Mouse (Mus musculus) forebrain, embryonic 14.5 days (tissue): ENCODE measurements around the gene Cbll1. TPM values are rescaled to one million over a fixed set of nuclear protein-coding genes. Genes with fewer than 3 reads are reported as not detected.
"Not testable (repeated sequence)": the region's sequence is repeated elsewhere in the genome, so short reads cannot be mapped to it uniquely, and the experiment has no call there.

Source experiments
- ATAC-seq: fragments of 200-750 bp; cut with Nextera tagmentation; 2 replicates; pipeline ENCODE4 v1.8.0; 2017; ENCODE audit warnings: mild to moderate bottlenecking, moderate library complexity
- DNase-seq: peaks from one replicate; pipeline ENCODE4 v3.0.0-alpha.2; 2015; ENCODE audit warnings: low spot score
- H3K27ac ChIP-seq: fragments of 300-500 bp; sonication (generic); 2 replicates; pipeline ENCODE4 v1.5.1; 2014; ENCODE audit warnings: low read depth, mild to moderate bottlenecking, control low read depth, low read length, moderate library complexity
- H3K27me3 ChIP-seq: fragments of 300-500 bp; sonication (generic); replicated peaks from 2 replicates; pipeline ENCODE4 v1.6.1; 2014; ENCODE audit warnings: low read length, control low read depth, mixed read lengths; ENCODE audit not compliant: control insufficient read depth, insufficient read depth
- H3K36me3 ChIP-seq: fragments of 300-500 bp; sonication (generic); 2 replicates; pipeline ENCODE4 v1.6.1; 2014; ENCODE audit warnings: low read length, control low read depth; ENCODE audit not compliant: control insufficient read depth, insufficient read depth
- H3K4me1 ChIP-seq: fragments of 300-500 bp; sonication (generic); 2 replicates; pipeline ENCODE4 v1.6.1; 2014; ENCODE audit warnings: antibody characterized with exemption, low read length, control low read depth; ENCODE audit not compliant: control insufficient read depth, insufficient read depth
- H3K4me2 ChIP-seq: fragments of 300-500 bp; sonication (generic); 2 replicates; pipeline ENCODE4 v1.6.1; 2014; ENCODE audit warnings: mild to moderate bottlenecking, control low read depth, low read length
- H3K4me3 ChIP-seq: fragments of 300-500 bp; sonication (generic); 2 replicates; pipeline ENCODE4 v1.5.1; 2014; ENCODE audit warnings: low read depth, low read length, control low read depth
- H3K9ac ChIP-seq: fragments of 300-500 bp; sonication (generic); 2 replicates; pipeline ENCODE4 v1.6.1; 2014; ENCODE audit warnings: mild to moderate bottlenecking, low read length, control low read depth, moderate library complexity
- H3K9me3 ChIP-seq: fragments of 300-500 bp; sonication (generic); replicated peaks from 2 replicates; pipeline ENCODE4 v1.6.1; 2016; ENCODE audit warnings: low read length, control low read depth, mixed read lengths; ENCODE audit not compliant: control insufficient read depth
- WGBS: fragments of 180-500 bp; shearing (Covaris S2); extraction: QIAGEN DNeasy Blood & Tissue Kit; methylation state at CpG from one replicate; pipeline ENCODE4 v1.1.7; 2014; 5-methylcytosine and 5-hydroxymethylcytosine counted together
- polyA plus RNA-seq: library from polyadenylated mRNA; unstranded; fragments of >200 nt; fragmentation: Nextera tagmentation; extraction: Ambion mirVana; gene quantifications from 2 replicates; pipeline ENCODE4 v1.2.1, GENCODE M21; 2014

Cbll1 gene
- polyA plus RNA-seq, 1 experiment from 2014 or later: 20.3 TPM

DNA sequence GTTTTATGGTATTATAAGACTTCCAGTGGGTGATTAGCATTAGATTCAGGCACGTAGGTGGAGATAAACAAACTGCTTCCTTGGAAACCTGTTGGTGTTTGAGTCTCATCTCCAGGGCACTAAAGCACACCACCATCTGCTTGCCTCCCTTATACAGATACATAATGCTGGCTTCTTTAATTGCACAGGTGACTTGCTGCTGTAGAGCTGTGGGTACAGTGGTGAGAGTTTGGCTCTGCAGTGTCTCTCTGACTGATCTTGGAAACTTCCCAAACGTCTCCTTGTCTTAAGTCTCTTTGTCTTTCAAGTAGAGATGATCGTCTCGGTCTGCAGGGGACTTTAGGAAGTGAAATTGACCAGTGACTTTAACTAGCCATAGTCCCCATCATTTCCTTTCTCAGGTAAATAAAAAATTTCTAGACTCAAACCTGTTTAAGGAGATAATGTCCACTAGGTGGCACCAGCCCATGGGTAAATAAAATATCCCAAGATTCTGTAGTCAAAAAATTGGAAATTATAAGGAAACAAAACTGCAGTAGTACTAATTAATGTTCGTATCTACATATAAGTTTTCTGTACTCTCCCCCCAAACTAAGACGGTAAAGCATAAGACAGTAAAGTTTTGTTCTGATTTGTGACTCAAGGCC is 8.4 kb upstream of the Cbll1 start:
- no peak overlapping the region for H3K27ac ChIP-seq
- H3K4me1 ChIP-seq: no peaks in the 10 kb centered on the region
- DNase-seq (peak; percentile 77), ATAC-seq (no peak)
- H3K4me2 ChIP-seq: no peak overlapping the region
- no peak overlapping the region for H3K9ac ChIP-seq
- no peak overlapping the region for H3K4me3 ChIP-seq
- WGBS: 47% methylated on average over 6 of the region's 6 CpGs
- no peaks in the 10 kb centered on the region for H3K27me3 ChIP-seq
- H3K9me3 ChIP-seq: no peaks in the 10 kb centered on the region
- no peaks in the 10 kb centered on the region for H3K36me3 ChIP-seq

- Histone ChIP-seq H3K4me1 (peaks cover 8% of the 10 kb centered on the region), H3K27ac (no peak overlapping the region), H3K9ac (no peak overlapping the region), H3K36me3 (no peaks in the 10 kb centered on the region), H3K9me3 (no peaks in the 10 kb centered on the region), H3K27me3 (no peaks in the 10 kb centered on the region), H3K4me2 (no peak overlapping the region), H3K4me3 (no peak overlapping the region)
- ATAC-seq: no peak
- no peak for DNase-seq
Measured at GRCm38 (mm10) chr12:31503211-31503610, 3.8 kb upstream of the Cbll1 start.

DNA sequence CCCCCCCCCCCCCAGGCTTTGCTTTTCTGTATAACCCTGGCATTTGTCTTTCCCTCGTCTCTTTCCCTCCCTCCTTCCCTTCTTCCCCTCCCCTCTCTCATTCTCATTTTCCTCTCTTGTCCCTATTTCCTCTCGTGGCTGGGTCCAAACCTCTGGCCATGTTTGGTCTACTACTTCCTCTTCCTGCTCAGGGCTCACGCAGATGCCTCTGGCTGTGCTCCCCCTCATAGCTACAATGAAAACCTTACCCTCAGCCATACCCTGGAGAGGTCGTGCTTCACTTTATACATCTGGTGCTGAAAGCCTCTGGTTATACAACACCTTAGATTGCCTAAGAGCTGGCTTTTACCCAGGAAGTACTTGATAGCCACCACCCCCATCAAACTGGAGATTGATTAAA is 1.9 kb upstream of the Cbll1 start:
- no peak for DNase-seq
- no peak overlapping the region for H3K4me2 ChIP-seq
- no peak overlapping the region for H3K9ac ChIP-seq
- no peaks in the 10 kb centered on the region for H3K27me3 ChIP-seq
- H3K36me3 ChIP-seq: no peaks in the 10 kb centered on the region
- peaks cover 11% of the 10 kb centered on the region for H3K4me1 ChIP-seq
- ATAC-seq: no peak
- no peak overlapping the region for H3K27ac ChIP-seq
- 87% methylated on average over 4 of the region's 4 CpGs for WGBS
- H3K9me3 ChIP-seq: no peaks in the 10 kb centered on the region
- H3K4me3 ChIP-seq: no peak overlapping the region

DNA sequence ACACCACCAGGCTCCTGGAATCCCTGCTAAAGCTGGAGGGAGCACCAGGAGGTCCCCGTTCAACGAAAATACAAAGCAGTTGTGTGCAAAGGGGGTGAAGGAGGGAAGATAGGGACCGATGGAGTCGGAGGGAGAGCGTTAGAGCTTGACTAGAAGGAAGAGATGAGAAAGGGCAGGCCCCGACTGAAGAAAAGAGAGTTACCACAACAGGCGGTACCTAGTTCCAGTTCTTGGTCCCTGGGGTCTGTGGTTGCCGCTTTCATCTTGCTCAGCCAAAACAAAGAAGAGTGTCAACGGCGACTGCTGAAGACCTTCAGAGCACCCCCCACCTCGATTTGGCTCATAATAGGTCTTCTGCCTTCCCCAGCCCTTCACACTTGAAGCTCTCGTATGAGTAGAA is 780 bp upstream of the Cbll1 start:
- WGBS: 5% methylated on average over 12 of the region's 12 CpGs
- Histone ChIP-seq H3K4me2 (peak overlapping the region; percentile 89), H3K4me3 (peak overlapping the region; percentile 87), H3K9ac (peak overlapping the region; percentile 85), H3K36me3 (no peaks in the 10 kb centered on the region), H3K27me3 (no peaks in the 10 kb centered on the region), H3K9me3 (no peaks in the 10 kb centered on the region), H3K27ac (peak overlapping the region; percentile 91), H3K4me1 (peaks cover 11% of the 10 kb centered on the region)
- DNase-seq (peak; percentile 47), ATAC-seq (no peak; the same call in 1 of the 2 replicates)

DNA sequence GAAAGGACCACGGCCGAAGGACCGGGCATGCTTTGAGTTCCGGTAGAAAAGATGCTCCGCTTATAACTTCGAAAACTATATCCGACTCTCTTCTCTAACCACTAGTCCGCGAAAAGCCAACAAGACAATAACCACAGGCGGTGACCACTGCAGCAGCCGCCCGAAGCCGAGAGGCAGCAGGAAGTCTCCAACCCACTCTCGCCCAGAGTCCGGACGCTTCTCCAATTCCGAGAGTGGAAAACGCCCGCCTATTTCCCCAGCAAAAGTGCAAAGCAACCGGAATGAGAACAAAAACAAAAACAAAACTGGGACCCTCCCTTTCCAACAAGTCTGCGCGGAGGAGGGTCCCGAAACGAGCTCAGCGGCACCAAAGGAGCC is 491 bp downstream of the Cbll1 start:
- 1% methylated on average over 25 of the region's 25 CpGs for WGBS
- DNase-seq: no peak
- no peak for ATAC-seq

DNA sequence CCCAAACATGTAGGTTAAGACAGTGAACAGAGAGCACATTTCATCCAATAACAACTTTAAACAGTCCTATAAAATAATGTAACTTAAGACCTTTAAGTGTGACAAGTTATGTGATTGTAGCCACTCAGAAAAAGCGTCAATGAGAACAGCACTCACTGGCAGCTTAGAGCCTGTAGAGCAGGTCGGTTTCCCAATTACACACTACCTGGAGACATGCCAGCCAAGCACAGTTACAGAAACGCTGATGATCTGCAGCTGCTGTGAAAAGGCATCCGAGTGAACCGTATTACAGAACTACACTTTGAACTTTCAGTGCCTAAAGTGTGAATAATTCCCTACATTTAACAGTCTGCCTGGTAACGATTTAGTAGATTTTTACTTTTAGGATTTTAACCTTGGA is 13.0 kb downstream of the Cbll1 start:
- Histone ChIP-seq H3K4me3 (no peak overlapping the region), H3K4me1 (no peaks in the 10 kb centered on the region), H3K27ac (no peak overlapping the region), H3K4me2 (no peak overlapping the region), H3K36me3 (peaks cover 46% of the 10 kb centered on the region), H3K27me3 (no peaks in the 10 kb centered on the region), H3K9ac (no peak overlapping the region), H3K9me3 (no peaks in the 10 kb centered on the region)
- no peak for ATAC-seq
- DNase-seq: peak; percentile 47
- 62% methylated on average over 6 of the region's 6 CpGs for WGBS

More for the DNA sequence above, 491 bp downstream of the Cbll1 start:
- peak overlapping the region; percentile 85 for H3K9ac ChIP-seq
- H3K36me3 ChIP-seq: peaks cover 6% of the 10 kb centered on the region
- no peaks in the 10 kb centered on the region for H3K9me3 ChIP-seq
- H3K27ac ChIP-seq: peak overlapping the region; percentile 91
- H3K4me1 ChIP-seq: peaks cover 11% of the 10 kb centered on the region
- peak overlapping the region; percentile 89 for H3K4me2 ChIP-seq
- H3K4me3 ChIP-seq: peak overlapping the region; percentile 87
- H3K27me3 ChIP-seq: no peaks in the 10 kb centered on the region

GRCm38 (mm10) chr12:31478182-31478581 is 21.2 kb downstream of the Cbll1 start:
- DNase-seq, H3K36me3 ChIP-seq, H3K27me3 ChIP-seq, H3K4me2 ChIP-seq, H3K9ac ChIP-seq, H3K27ac ChIP-seq, H3K4me3 ChIP-seq, H3K4me1 ChIP-seq, H3K9me3 ChIP-seq, ATAC-seq: not testable (repeated sequence)
- 95% methylated on average over 6 of the region's 6 CpGs for WGBS

DNA sequence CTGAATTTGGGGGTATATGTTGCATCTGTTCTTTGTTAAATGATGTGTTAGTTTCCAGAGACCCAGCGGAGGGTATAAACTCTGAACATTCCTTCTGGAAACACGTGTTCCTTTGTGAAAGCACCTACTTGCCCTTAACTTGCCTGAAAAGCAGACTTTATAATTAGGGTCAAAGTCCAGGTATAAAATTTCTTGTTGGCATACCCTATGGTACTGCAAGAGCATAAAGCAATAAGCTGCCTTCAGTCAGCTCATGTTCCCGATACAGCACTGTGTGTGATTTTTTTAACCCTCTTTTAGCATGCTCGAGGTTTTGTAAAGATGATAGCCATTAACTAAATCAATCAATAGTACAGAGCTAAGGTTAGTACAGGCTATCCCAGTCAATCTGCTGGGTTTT is 36.8 kb downstream of the Cbll1 start:
- H3K9ac ChIP-seq: no peak overlapping the region
- H3K4me2 ChIP-seq: no peak overlapping the region
- no peak overlapping the region for H3K4me3 ChIP-seq
- H3K4me1 ChIP-seq: no peaks in the 10 kb centered on the region
- no peak for ATAC-seq
- DNase-seq: no peak
- no peaks in the 10 kb centered on the region for H3K9me3 ChIP-seq
- no peaks in the 10 kb centered on the region for H3K36me3 ChIP-seq
- WGBS: 84% methylated on average over 4 of the region's 4 CpGs
- H3K27ac ChIP-seq: no peak overlapping the region
- no peaks in the 10 kb centered on the region for H3K27me3 ChIP-seq

- ATAC-seq: no peak
- 93% methylated on average over 9 of the region's 9 CpGs for WGBS
Measured at GRCm38 (mm10) chr12:31461371-31461770, 38.0 kb downstream of the Cbll1 start.

More at GRCm38 (mm10) chr12:31461371-31461770, 38.0 kb downstream of the Cbll1 start:
- DNase-seq: no peak
- Histone ChIP-seq H3K9ac (no peak overlapping the region), H3K27me3 (no peaks in the 10 kb centered on the region), H3K4me3 (no peak overlapping the region), H3K9me3 (no peaks in the 10 kb centered on the region), H3K4me2 (no peak overlapping the region), H3K4me1 (peaks cover 3% of the 10 kb centered on the region; the same call in 1 of the 2 replicates), H3K27ac (no peak overlapping the region), H3K36me3 (no peaks in the 10 kb centered on the region)
